Mouse (Mus musculus): ENCODE results near the gene Taar2. TPM values are rescaled to one million over a fixed set of nuclear protein-coding genes. Genes with fewer than 3 reads are reported as not detected.

Taar2 gene
- polyA plus RNA-seq, 1 experiment from 2014 or later = not detected

DNA sequence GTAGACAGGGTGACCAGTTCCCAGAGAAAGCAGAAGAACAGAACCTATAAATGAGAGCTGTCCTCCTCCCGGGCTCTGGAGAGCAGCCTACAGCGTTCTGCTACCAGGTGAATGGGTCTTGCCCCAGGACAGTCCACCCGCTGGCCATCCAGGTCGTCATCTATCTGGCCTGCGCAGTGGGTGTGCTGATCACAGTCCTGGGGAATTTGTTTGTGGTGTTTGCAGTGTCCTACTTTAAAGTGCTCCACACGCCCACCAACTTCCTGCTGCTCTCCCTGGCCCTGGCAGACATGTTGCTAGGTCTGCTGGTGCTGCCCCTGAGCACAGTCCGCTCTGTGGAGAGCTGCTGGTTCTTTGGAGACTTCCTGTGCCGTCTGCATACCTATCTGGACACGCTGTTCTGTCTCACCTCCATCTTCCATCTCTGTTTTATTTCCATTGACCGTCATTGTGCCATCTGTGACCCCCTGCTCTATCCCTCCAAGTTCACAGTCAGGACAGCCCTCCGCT, 32.3 kb downstream of the Taar2 start, which contains the start of gene Taar5:
Gene Taar5 (plus strand): TSS at position 51 of the 510 bp plus-strand sequence.
- no peak for ATAC-seq
- Histone ChIP-seq H3K4me1 (ENCODE audit: control insufficient read depth, insufficient read depth, low read length) (no peaks in the 10 kb centered on the region), H3K27me3 (replicated peaks; ENCODE audit: control insufficient read depth, insufficient read depth, low read length) (no peaks in the 10 kb centered on the region), H3K36me3 (ENCODE audit: control insufficient read depth, insufficient read depth, low read length) (no peaks in the 10 kb centered on the region), H3K9me3 (ENCODE audit: control insufficient read depth, low read length) (no peaks in the 10 kb centered on the region), H3K27ac (ENCODE audit: low read length) (no peak within 1 kb of the TSS), H3K9ac (ENCODE audit: low read depth, low read length) (no peak within 1 kb of the TSS), H3K4me3 (ENCODE audit: low read length) (no peak within 1 kb of the TSS), H3K4me2 (ENCODE audit: low read depth, low read length) (no peak within 1 kb of the TSS)
- 88% methylated on average over 11 of the region's 11 CpGs for WGBS

DNA sequence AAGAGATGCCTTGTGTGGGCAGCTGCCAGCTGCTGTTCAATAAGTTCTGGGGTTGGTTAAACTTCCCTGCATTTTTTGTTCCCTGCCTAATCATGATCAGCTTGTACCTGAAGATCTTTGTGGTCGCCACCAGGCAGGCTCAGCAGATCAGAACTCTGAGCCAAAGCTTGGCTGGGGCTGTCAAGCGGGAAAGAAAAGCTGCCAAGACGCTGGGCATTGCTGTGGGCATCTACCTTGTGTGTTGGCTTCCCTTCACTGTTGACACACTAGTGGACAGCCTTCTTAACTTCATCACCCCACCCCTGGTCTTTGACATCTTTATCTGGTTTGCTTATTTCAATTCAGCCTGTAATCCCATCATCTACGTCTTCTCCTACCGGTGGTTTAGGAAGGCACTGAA, 32.9 kb downstream of the Taar2 start:
- Histone ChIP-seq H3K9ac (ENCODE audit: low read depth, low read length) (no peak overlapping the region), H3K27ac (ENCODE audit: low read length) (no peak overlapping the region), H3K9me3 (ENCODE audit: control insufficient read depth, low read length) (no peaks in the 10 kb centered on the region), H3K4me3 (ENCODE audit: low read length) (no peak overlapping the region), H3K4me2 (ENCODE audit: low read depth, low read length) (no peak overlapping the region), H3K36me3 (ENCODE audit: control insufficient read depth, insufficient read depth, low read length) (no peaks in the 10 kb centered on the region), H3K27me3 (replicated peaks; ENCODE audit: control insufficient read depth, insufficient read depth, low read length) (no peaks in the 10 kb centered on the region), H3K4me1 (ENCODE audit: control insufficient read depth, insufficient read depth, low read length) (no peaks in the 10 kb centered on the region)
- no peak for ATAC-seq
- WGBS = 73% methylated on average over 5 of the region's 5 CpGs

DNA sequence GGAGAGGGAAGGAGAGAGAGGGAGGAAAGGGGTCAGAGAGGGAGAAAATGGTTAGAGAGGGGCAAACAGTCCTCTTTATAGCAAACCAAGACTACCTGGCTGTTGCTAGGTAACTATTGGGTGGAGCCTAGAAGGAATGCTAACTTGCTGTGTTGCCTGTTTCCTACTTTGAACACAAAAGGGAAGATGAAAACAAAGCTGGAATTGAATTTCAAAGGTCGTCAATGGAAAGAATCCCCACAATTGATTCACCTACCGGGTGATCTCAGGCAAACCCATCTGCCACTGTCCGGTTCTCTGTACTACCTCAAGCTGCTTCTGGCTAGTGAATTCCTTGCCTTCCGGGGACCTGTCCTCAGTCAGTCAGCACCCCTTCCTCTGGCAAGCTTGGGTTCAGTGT, 39.6 kb downstream of the Taar2 start:
- H3K9ac ChIP-seq (ENCODE audit: low read depth, low read length) = no peak overlapping the region

DNA sequence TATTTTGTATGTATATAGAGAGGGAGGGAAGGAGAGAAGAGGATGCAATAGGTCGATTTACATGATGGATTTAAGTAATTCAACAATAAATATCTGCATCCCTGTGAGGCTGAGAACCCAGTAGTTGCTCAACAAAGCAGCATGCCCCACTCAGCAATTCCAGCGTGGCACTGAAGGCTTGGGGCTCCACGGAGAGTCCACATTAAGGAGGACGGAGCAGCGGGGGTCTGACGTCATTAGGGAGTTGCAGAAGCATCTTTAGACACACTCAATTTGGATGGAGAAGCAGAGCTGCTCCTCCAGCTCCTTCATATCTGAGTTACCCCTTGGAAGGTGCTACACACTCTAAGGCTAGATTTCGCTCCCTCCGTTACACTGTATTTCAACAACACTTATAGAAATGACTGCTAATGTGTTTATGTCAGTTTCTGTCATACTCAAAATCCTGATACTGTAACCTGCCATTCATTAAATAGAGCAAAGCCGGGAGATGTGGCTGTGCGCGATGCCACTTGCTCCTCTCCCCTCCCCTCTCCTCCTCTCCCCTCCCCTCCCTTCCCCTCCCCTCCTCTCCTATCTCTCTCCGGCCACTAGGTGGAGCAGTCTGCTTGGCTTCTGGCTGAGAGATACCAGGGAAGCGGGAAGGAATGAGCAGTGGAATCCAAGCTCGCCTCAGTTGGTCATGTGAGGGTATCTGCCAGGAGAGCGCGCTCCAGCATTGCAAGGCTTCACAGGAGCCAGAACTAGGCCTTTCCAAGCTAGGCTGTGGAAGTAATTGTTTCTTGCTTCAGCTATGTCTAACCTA, 40.7 kb downstream of the Taar2 start:
- Histone ChIP-seq H3K27ac (ENCODE audit: low read length) (no peak overlapping the region), H3K27me3 (replicated peaks; ENCODE audit: control insufficient read depth, insufficient read depth, low read length) (no peaks in the 10 kb centered on the region), H3K36me3 (ENCODE audit: control insufficient read depth, insufficient read depth, low read length) (no peaks in the 10 kb centered on the region), H3K4me1 (ENCODE audit: control insufficient read depth, insufficient read depth, low read length) (no peaks in the 10 kb centered on the region), H3K9ac (ENCODE audit: low read depth, low read length) (no peak overlapping the region), H3K9me3 (ENCODE audit: control insufficient read depth, low read length) (no peaks in the 10 kb centered on the region), H3K4me2 (ENCODE audit: low read depth, low read length) (no peak overlapping the region), H3K4me3 (ENCODE audit: low read length) (no peak overlapping the region)
- WGBS = 47% methylated on average over 16 of the region's 16 CpGs
- ATAC-seq = peak; percentile 87

More for the DNA sequence above, 39.6 kb downstream of the Taar2 start:
- no peak overlapping the region for H3K27ac ChIP-seq (ENCODE audit: low read length)
- 51% methylated on average over 4 of the region's 4 CpGs for WGBS
- H3K27me3 ChIP-seq (replicated peaks; ENCODE audit: control insufficient read depth, insufficient read depth, low read length) = no peaks in the 10 kb centered on the region
- no peak for ATAC-seq
- H3K4me2 ChIP-seq (ENCODE audit: low read depth, low read length) = no peak overlapping the region
- no peaks in the 10 kb centered on the region for H3K9me3 ChIP-seq (ENCODE audit: control insufficient read depth, low read length)
- H3K4me1 ChIP-seq (ENCODE audit: control insufficient read depth, insufficient read depth, low read length) = no peaks in the 10 kb centered on the region
- no peak overlapping the region for H3K4me3 ChIP-seq (ENCODE audit: low read length)
- H3K36me3 ChIP-seq (ENCODE audit: control insufficient read depth, insufficient read depth, low read length) = no peaks in the 10 kb centered on the region

DNA sequence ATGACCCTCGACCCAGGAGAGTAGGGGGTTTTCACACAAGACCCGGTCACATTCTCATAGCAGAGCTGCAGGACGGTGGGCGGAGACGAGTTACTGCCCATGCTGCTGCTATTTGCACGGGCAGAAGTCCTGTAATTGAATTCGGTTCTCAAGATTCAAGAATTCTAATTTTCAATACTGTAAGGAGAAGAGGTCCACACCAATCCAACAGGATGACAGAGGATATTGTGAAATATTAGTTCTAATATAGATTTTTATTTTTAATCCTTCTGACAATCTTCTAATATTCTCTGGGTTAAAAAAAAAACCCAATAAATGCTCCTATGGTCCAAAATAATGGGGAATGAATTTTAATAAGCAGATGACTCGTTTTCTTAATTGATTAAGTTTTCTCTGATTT, 47.2 kb downstream of the Taar2 start, which contains the start of gene Taar6:
Gene Taar6 (minus strand): TSS at position 101 of the 400 bp plus-strand sequence.
- no peak within 1 kb of the TSS for H3K27ac ChIP-seq (ENCODE audit: low read length)
- no peak within 1 kb of the TSS for H3K4me3 ChIP-seq (ENCODE audit: low read length)
- no peak for ATAC-seq
- no peak within 1 kb of the TSS for H3K4me2 ChIP-seq (ENCODE audit: low read depth, low read length)
- H3K27me3 ChIP-seq (replicated peaks; ENCODE audit: control insufficient read depth, insufficient read depth, low read length) = no peaks in the 10 kb centered on the region
- no peaks in the 10 kb centered on the region for H3K4me1 ChIP-seq (ENCODE audit: control insufficient read depth, insufficient read depth, low read length)
- H3K36me3 ChIP-seq (ENCODE audit: control insufficient read depth, insufficient read depth, low read length) = no peaks in the 10 kb centered on the region
- no peaks in the 10 kb centered on the region for H3K9me3 ChIP-seq (ENCODE audit: control insufficient read depth, low read length)
- H3K9ac ChIP-seq (ENCODE audit: low read depth, low read length) = no peak within 1 kb of the TSS
- 69% methylated on average over 8 of the region's 8 CpGs for WGBS

DNA sequence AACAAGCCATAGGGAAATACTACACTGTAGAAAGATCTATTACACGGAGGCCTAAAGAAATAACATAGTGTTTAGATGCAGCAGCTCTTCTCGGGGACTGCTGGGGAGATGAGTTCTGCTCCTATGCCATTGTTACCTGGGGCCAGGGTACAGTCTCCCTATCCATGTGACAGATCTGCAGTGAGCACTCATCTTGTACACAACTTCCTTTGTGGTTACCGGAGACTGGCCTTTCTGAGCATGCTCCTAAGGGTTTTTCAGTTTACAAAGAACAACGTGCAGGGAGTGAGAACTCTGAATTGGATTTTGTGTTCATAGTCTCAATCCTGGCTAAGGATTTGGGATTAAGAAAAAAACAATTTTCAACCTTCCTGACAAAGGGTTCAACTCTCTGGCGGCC, 48.0 kb downstream of the Taar2 start:
- no peak for ATAC-seq
- H3K27me3 ChIP-seq (replicated peaks; ENCODE audit: control insufficient read depth, insufficient read depth, low read length) = no peaks in the 10 kb centered on the region
- no peaks in the 10 kb centered on the region for H3K4me1 ChIP-seq (ENCODE audit: control insufficient read depth, insufficient read depth, low read length)
- 81% methylated on average over 5 of the region's 5 CpGs for WGBS
- no peaks in the 10 kb centered on the region for H3K9me3 ChIP-seq (ENCODE audit: control insufficient read depth, low read length)
- H3K9ac ChIP-seq (ENCODE audit: low read depth, low read length) = no peak overlapping the region
- no peak overlapping the region for H3K27ac ChIP-seq (ENCODE audit: low read length)
- H3K4me2 ChIP-seq (ENCODE audit: low read depth, low read length) = no peak overlapping the region
- H3K4me3 ChIP-seq (ENCODE audit: low read length) = no peak overlapping the region
- H3K36me3 ChIP-seq (ENCODE audit: control insufficient read depth, insufficient read depth, low read length) = no peaks in the 10 kb centered on the region

Other genes starting within 250 kb of the Taar2 start
- 161 and 175 TPM in 2 replicates for gene Rps12, start 151.3 kb upstream of the Taar2 start, polyA plus RNA-seq (2015; fragmentation: Nextera tagmentation; extraction: Ambion mirVana)
- gene Slc18b1, start 141.6 kb upstream of the Taar2 start, polyA plus RNA-seq (2015; fragmentation: Nextera tagmentation; extraction: Ambion mirVana) = 21.2 and 21.4 TPM in 2 replicates
- 0.21 and 0.31 TPM in 2 replicates for gene Vnn3, start 87.1 kb upstream of the Taar2 start, polyA plus RNA-seq (2015; fragmentation: Nextera tagmentation; extraction: Ambion mirVana)
- 2.6 and 2.7 TPM in 2 replicates for gene Vnn1, start 43.9 kb upstream of the Taar2 start, polyA plus RNA-seq (2015; fragmentation: Nextera tagmentation; extraction: Ambion mirVana)
- gene Taar1, start 18.2 kb upstream of the Taar2 start, polyA plus RNA-seq (2015; fragmentation: Nextera tagmentation; extraction: Ambion mirVana) = not detected in 2 replicates
- gene Taar3, start 11.0 kb downstream of the Taar2 start, polyA plus RNA-seq (2015; fragmentation: Nextera tagmentation; extraction: Ambion mirVana) = not detected in 2 replicates
- gene Taar4, start 21.9 kb downstream of the Taar2 start, polyA plus RNA-seq (2015; fragmentation: Nextera tagmentation; extraction: Ambion mirVana) = not detected in 2 replicates
- gene Taar5, start 32.1 kb downstream of the Taar2 start, polyA plus RNA-seq (2015; fragmentation: Nextera tagmentation; extraction: Ambion mirVana) = not detected in 2 replicates
- not detected in 2 replicates for gene Taar6, start 47.1 kb downstream of the Taar2 start, polyA plus RNA-seq (2015; fragmentation: Nextera tagmentation; extraction: Ambion mirVana)
- gene Taar7a, start 54.9 kb downstream of the Taar2 start, polyA plus RNA-seq (2015; fragmentation: Nextera tagmentation; extraction: Ambion mirVana) = not detected in 2 replicates
- not detected in 2 replicates for gene Taar7b, start 61.4 kb downstream of the Taar2 start, polyA plus RNA-seq (2015; fragmentation: Nextera tagmentation; extraction: Ambion mirVana)
- not detected in 2 replicates for gene Taar7d, start 88.7 kb downstream of the Taar2 start, polyA plus RNA-seq (2015; fragmentation: Nextera tagmentation; extraction: Ambion mirVana)
- not detected in 2 replicates for gene Taar7e, start 99.0 kb downstream of the Taar2 start, polyA plus RNA-seq (2015; fragmentation: Nextera tagmentation; extraction: Ambion mirVana)
- not detected in 2 replicates for gene Taar7f, start 110.9 kb downstream of the Taar2 start, polyA plus RNA-seq (2015; fragmentation: Nextera tagmentation; extraction: Ambion mirVana)
- gene Taar8a, start 137.9 kb downstream of the Taar2 start, polyA plus RNA-seq (2015; fragmentation: Nextera tagmentation; extraction: Ambion mirVana) = not detected in 2 replicates
- not detected in 2 replicates for gene Taar8b, start 153.7 kb downstream of the Taar2 start, polyA plus RNA-seq (2015; fragmentation: Nextera tagmentation; extraction: Ambion mirVana)
- 0.13 TPM in 1 of 2 replicates, not detected in the other for gene Taar8c, start 163.3 kb downstream of the Taar2 start, polyA plus RNA-seq (2015; fragmentation: Nextera tagmentation; extraction: Ambion mirVana)
- not detected in 2 replicates for gene Taar9, start 171.0 kb downstream of the Taar2 start, polyA plus RNA-seq (2015; fragmentation: Nextera tagmentation; extraction: Ambion mirVana)
- 148 and 158 TPM in 2 replicates for gene Stx7, start 210.7 kb downstream of the Taar2 start, polyA plus RNA-seq (2015; fragmentation: Nextera tagmentation; extraction: Ambion mirVana)